Mouse (Mus musculus): Measurements from ENCODE around the gene Cntfr.
"Not testable (repeated sequence)": the region's sequence is repeated elsewhere in the genome, so short reads cannot be mapped to it uniquely, and the experiment has no call there.

The Cntfr gene

GRCm38 (mm10) chr4:41708192-41708745, 11.4 kb upstream of the Cntfr start:
- DNase-seq (ENCODE audit: low spot score): peak; percentile 83

- DNase-seq (ENCODE audit: low spot score): no peak
Observed at GRCm38 (mm10) chr4:41707011-41707535, 10.2 kb upstream of the Cntfr start.

- no peak for DNase-seq (ENCODE audit: low spot score)
Observed at GRCm38 (mm10) chr4:41705922-41706754, 9.2 kb upstream of the Cntfr start.

GRCm38 (mm10) chr4:41704651-41705050, 7.8 kb upstream of the Cntfr start:
- DNase-seq (ENCODE audit: low spot score): no peak

- DNase-seq (ENCODE audit: low spot score): not testable (repeated sequence)
Observed at GRCm38 (mm10) chr4:41702226-41702625, 5.3 kb upstream of the Cntfr start.

- DNase-seq (ENCODE audit: low spot score): not testable (repeated sequence)
Observed at GRCm38 (mm10) chr4:41700224-41700623, 3.3 kb upstream of the Cntfr start.

- not testable (repeated sequence) for DNase-seq (ENCODE audit: low spot score)
Observed at GRCm38 (mm10) chr4:41699783-41700182, 2.9 kb upstream of the Cntfr start, which contains the start of gene Il11ra1. Gene Il11ra1 (plus strand): TSS chr4:41699989.

GRCm38 (mm10) chr4:41698421-41699016, 1.6 kb upstream of the Cntfr start:
- DNase-seq (ENCODE audit: low spot score): not testable (repeated sequence)

GRCm38 (mm10) chr4:41696452-41696851, 437 bp downstream of the Cntfr start:
- DNase-seq (ENCODE audit: low spot score): not testable (repeated sequence)

- DNase-seq (ENCODE audit: low spot score): not testable (repeated sequence)
Observed at GRCm38 (mm10) chr4:41695800-41696199, 1.1 kb downstream of the Cntfr start.

- DNase-seq (ENCODE audit: low spot score): not testable (repeated sequence)
Observed at GRCm38 (mm10) chr4:41693511-41693910, 3.4 kb downstream of the Cntfr start.

GRCm38 (mm10) chr4:41690014-41690413, 6.9 kb downstream of the Cntfr start:
- DNase-seq (ENCODE audit: low spot score): not testable (repeated sequence)

GRCm38 (mm10) chr4:41688562-41688961, 8.3 kb downstream of the Cntfr start:
- DNase-seq (ENCODE audit: low spot score): not testable (repeated sequence)

- not testable (repeated sequence) for DNase-seq (ENCODE audit: low spot score)
Observed at GRCm38 (mm10) chr4:41685882-41686492, 10.9 kb downstream of the Cntfr start.

- not testable (repeated sequence) for DNase-seq (ENCODE audit: low spot score)
Observed at GRCm38 (mm10) chr4:41684931-41685453, 11.9 kb downstream of the Cntfr start.

GRCm38 (mm10) chr4:41684131-41684930, 12.6 kb downstream of the Cntfr start:
- DNase-seq (ENCODE audit: low spot score): not testable (repeated sequence)

GRCm38 (mm10) chr4:41683303-41683702, 13.6 kb downstream of the Cntfr start:
- not testable (repeated sequence) for DNase-seq (ENCODE audit: low spot score)

- DNase-seq (ENCODE audit: low spot score): no peak
Observed at GRCm38 (mm10) chr4:41682789-41683188, 14.1 kb downstream of the Cntfr start.

GRCm38 (mm10) chr4:41681947-41682346, 14.9 kb downstream of the Cntfr start:
- no peak for DNase-seq (ENCODE audit: low spot score)

GRCm38 (mm10) chr4:41681176-41681575, 15.7 kb downstream of the Cntfr start:
- no peak for DNase-seq (ENCODE audit: low spot score)

- DNase-seq (ENCODE audit: low spot score): no peak
Observed at GRCm38 (mm10) chr4:41679291-41679690, 17.6 kb downstream of the Cntfr start.
